Mouse (Mus musculus) liver, embryonic 11.5 days (tissue): ENCODE results near the gene Ahcyl2. TPM values are rescaled to one million over a fixed set of nuclear protein-coding genes. Genes with fewer than 3 reads are reported as not detected.

Source experiments
- ATAC-seq: fragments of 200-750 bp; cut with Nextera tagmentation; replicated peaks from 2 replicates; pipeline ENCODE4 v1.8.0; 2017; ENCODE audit warnings: moderate number of reproducible peaks, mild to moderate bottlenecking, moderate TSS enrichment, moderate library complexity; ENCODE audit not compliant: low FRiP score
- DNase-seq: peaks from one replicate; pipeline ENCODE4 v3.0.0-alpha.2; 2017; ENCODE audit warnings: low spot score
- H3K27ac ChIP-seq: fragments of 300-500 bp; sonication (generic); 2 replicates; pipeline ENCODE4 v1.5.1; 2014; ENCODE audit warnings: mild to moderate bottlenecking, low read depth, low read length, control low read depth
- H3K27me3 ChIP-seq: fragments of 300-500 bp; sonication (generic); replicated peaks from 2 replicates; pipeline ENCODE4 v1.6.1; 2014; ENCODE audit warnings: low read length, mixed read lengths; ENCODE audit not compliant: control insufficient read depth, insufficient read depth
- H3K36me3 ChIP-seq: fragments of 300-500 bp; sonication (generic); 2 replicates; pipeline ENCODE4 v1.6.1; 2014; ENCODE audit warnings: mild to moderate bottlenecking, low read length, moderate library complexity, mixed read lengths; ENCODE audit not compliant: control insufficient read depth, insufficient read depth
- H3K4me1 ChIP-seq: fragments of 300-500 bp; sonication (generic); replicated peaks from 2 replicates; pipeline ENCODE4 v1.6.1; 2014; ENCODE audit warnings: low read length, mixed read lengths; ENCODE audit not compliant: control insufficient read depth, insufficient read depth
- H3K4me2 ChIP-seq: fragments of 300-500 bp; sonication (generic); 2 replicates; pipeline ENCODE4 v1.6.1; 2014; ENCODE audit warnings: mild to moderate bottlenecking, control low read depth, moderate library complexity
- H3K4me3 ChIP-seq: fragments of 300-500 bp; sonication (generic); 2 replicates; pipeline ENCODE4 v1.5.1; 2014; ENCODE audit warnings: low read depth, low read length, control low read depth
- H3K9ac ChIP-seq: fragments of 300-500 bp; sonication (generic); 2 replicates; pipeline ENCODE4 v1.6.1; 2014; ENCODE audit warnings: low read depth, low read length, control low read depth
- H3K9me3 ChIP-seq: fragments of 300-500 bp; sonication (generic); 2 replicates; pipeline ENCODE4 v1.6.1; 2016; ENCODE audit warnings: low read length, inconsistent platforms, mixed read lengths; ENCODE audit not compliant: control insufficient read depth
- WGBS: fragments of 180-500 bp; shearing (Covaris S2); extraction: QIAGEN DNeasy Blood & Tissue Kit; methylation state at CpG from one replicate; pipeline ENCODE4 v1.1.7; 2014; 5-methylcytosine and 5-hydroxymethylcytosine counted together
- polyA plus RNA-seq: library from polyadenylated mRNA; unstranded; fragments of >200 nt; fragmentation: Nextera tagmentation; extraction: Ambion mirVana; gene quantifications from 2 replicates; pipeline ENCODE4 v1.2.1, GENCODE M21; 2014

The Ahcyl2 gene
- polyA plus RNA-seq, 1 experiment from 2014 or later, result 12.0 TPM

DNA sequence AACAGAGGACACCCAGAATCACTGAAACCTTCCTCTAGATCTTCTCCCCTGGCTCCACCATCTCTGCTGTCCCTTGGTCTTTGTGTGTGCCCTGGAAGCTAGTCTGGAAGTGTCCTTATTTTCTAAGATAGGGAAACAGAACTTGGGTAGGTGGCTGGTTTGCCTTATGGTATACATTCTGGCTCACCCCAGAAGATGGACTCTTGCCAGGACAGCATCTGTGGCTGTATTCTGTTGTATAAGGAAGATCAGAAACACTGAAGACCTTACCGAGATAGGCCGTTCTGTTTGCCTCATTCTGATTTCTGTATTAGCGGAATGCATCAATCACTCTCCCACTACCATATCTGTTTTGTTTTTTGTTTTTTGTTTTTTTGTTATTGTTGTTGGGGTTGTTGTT is 142.8 kb downstream of the Ahcyl2 start:
- H3K27ac ChIP-seq, result no peak overlapping the region
- WGBS, result 88% methylated on average over 3 of the region's 3 CpGs
- DNase-seq (no peak), ATAC-seq (no peak)
- H3K27me3 ChIP-seq, result peaks cover 3% of the 10 kb centered on the region
- H3K4me3 ChIP-seq, result no peak overlapping the region
- peaks cover 4% of the 10 kb centered on the region; the same call in 1 of the 2 replicates for H3K36me3 ChIP-seq
- H3K4me1 ChIP-seq, result no peaks in the 10 kb centered on the region
- no peak overlapping the region for H3K4me2 ChIP-seq
- no peaks in the 10 kb centered on the region for H3K9me3 ChIP-seq
- no peak overlapping the region for H3K9ac ChIP-seq

GRCm38 (mm10) chr6:29913673-29914072 is 145.9 kb downstream of the Ahcyl2 start:
- Histone ChIP-seq H3K27me3 (peaks cover 13% of the 10 kb centered on the region), H3K9me3 (no peaks in the 10 kb centered on the region)
- WGBS, result 31% methylated on average over 1 of the region's 1 CpGs

DNA sequence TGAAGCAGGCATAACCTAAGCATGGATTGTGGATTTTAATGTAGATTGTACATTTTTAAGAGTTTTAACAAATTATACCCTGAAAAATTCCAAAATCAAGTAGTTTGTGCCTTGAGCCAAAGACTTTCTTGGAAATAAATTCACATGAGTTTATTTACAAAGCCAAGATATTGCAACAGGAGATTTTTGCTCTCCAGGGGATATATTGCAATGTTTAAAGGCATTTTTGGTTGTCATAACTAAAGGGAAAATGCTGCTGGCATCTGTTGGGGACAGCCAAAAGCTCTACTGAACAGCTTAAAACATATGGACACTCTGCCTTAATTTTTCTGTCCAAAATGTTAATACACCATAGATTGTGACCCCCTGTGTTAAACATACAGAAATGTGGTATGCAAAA is 146.3 kb downstream of the Ahcyl2 start:
- ATAC-seq (no peak), DNase-seq (no peak)
- H3K27ac ChIP-seq, result no peak overlapping the region
- no peak overlapping the region for H3K9ac ChIP-seq
- H3K4me2 ChIP-seq, result no peak overlapping the region
- H3K36me3 ChIP-seq, result peaks cover 2% of the 10 kb centered on the region; the same call in 1 of the 2 replicates
- no peaks in the 10 kb centered on the region for H3K9me3 ChIP-seq
- peaks cover 18% of the 10 kb centered on the region for H3K27me3 ChIP-seq
- H3K4me3 ChIP-seq, result no peak overlapping the region
- H3K4me1 ChIP-seq, result 0 out of 2 replicates have a peak, but pooled peaks cover 4% of the 10 kb centered on the region

More at GRCm38 (mm10) chr6:29913673-29914072, 145.9 kb downstream of the Ahcyl2 start:
- H3K4me1 ChIP-seq, result 0 out of 2 replicates have a peak, but pooled peaks cover 4% of the 10 kb centered on the region
- no peak for DNase-seq
- H3K4me2 ChIP-seq, result no peak overlapping the region
- no peak overlapping the region for H3K9ac ChIP-seq
- ATAC-seq, result no peak
- no peak overlapping the region for H3K27ac ChIP-seq
- no peak overlapping the region for H3K4me3 ChIP-seq
- peaks cover 4% of the 10 kb centered on the region; the same call in 1 of the 2 replicates for H3K36me3 ChIP-seq

GRCm38 (mm10) chr6:29915836-29916235 is 148.0 kb downstream of the Ahcyl2 start:
- no peaks in the 10 kb centered on the region for H3K36me3 ChIP-seq
- no peak for ATAC-seq
- no peak overlapping the region for H3K9ac ChIP-seq
- H3K4me1 ChIP-seq, result 0 out of 2 replicates have a peak, but pooled peaks cover 4% of the 10 kb centered on the region
- DNase-seq, result no peak
- no peak overlapping the region; the same call in 1 of the 2 replicates for H3K4me3 ChIP-seq
- H3K4me2 ChIP-seq, result peak overlapping the region; percentile 100
- no peak overlapping the region for H3K27ac ChIP-seq
- H3K9me3 ChIP-seq, result no peaks in the 10 kb centered on the region
- WGBS, result 41% methylated on average over 9 of the region's 9 CpGs
- H3K27me3 ChIP-seq, result peaks cover 21% of the 10 kb centered on the region

- WGBS, result under 1% methylated on average over 67 of the region's 67 CpGs
- 0 out of 2 replicates have a peak, but pooled peaks cover 4% of the 10 kb centered on the region for H3K4me1 ChIP-seq
- peak; percentile 98 for DNase-seq
- H3K9me3 ChIP-seq, result no peaks in the 10 kb centered on the region
- peak within 1 kb of the TSS; percentile 100 for H3K4me2 ChIP-seq
- peak; percentile 99 for ATAC-seq
- no peaks in the 10 kb centered on the region for H3K36me3 ChIP-seq
- no peak within 1 kb of the TSS for H3K27ac ChIP-seq
- H3K4me3 ChIP-seq, result peak within 1 kb of the TSS; percentile 76
- peak within 1 kb of the TSS; percentile 68 for H3K9ac ChIP-seq
- H3K27me3 ChIP-seq, result peaks cover 21% of the 10 kb centered on the region
These were observed 148.9 kb downstream of the Ahcyl2 start, which contains the start of gene Strip2 for GRCm38 (mm10) chr6:29916530-29917382. Gene Strip2 (plus strand): TSS chr6:29917012.

DNA sequence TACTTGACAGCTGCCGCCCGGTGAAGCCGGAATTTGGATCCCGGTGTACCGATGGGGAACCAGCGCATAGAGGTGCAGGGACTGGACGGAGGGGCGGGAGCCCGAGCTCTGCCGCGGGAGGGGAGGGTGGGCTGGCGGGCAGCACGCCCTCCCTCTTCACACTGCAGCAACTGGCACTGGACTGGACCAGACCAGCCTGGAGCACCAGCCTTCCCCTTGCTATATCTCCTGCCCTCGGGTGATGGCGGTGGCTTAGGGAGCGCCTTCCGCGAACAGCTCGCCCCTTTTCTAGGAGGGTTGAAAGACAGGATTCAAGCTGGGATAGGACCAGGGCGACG is 149.5 kb downstream of the Ahcyl2 start:
- Histone ChIP-seq H3K27ac (no peak overlapping the region), H3K4me2 (peak overlapping the region; percentile 100), H3K36me3 (no peaks in the 10 kb centered on the region), H3K9me3 (no peaks in the 10 kb centered on the region), H3K4me1 (0 out of 2 replicates have a peak, but pooled peaks cover 4% of the 10 kb centered on the region), H3K9ac (peak overlapping the region; percentile 68), H3K4me3 (peak overlapping the region; percentile 76), H3K27me3 (peaks cover 21% of the 10 kb centered on the region)
- DNase-seq, result no peak
- WGBS, result under 1% methylated on average over 21 of the region's 21 CpGs
- peak; percentile 56 for ATAC-seq

DNA sequence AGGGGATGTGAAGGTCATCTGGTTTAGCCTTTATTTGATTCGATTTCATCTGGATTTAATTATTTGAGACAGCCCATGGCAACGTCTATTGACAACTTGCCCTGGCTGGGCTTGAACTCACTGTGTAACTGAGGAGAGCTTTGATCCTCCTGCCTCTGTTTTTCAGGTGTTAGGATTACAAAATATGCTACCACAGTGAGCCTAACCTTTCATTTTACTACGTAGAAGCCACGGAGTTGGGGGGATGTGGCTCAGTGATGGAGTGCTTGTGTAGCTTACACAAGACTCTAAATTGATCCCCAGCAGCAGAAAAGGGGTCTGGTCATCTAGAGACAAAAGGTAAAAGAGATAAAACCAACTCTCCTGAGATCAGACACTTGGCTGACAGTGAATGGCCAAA is 150.1 kb downstream of the Ahcyl2 start:
- H3K27ac ChIP-seq, result no peak overlapping the region
- DNase-seq (no peak), ATAC-seq (no peak)
- H3K4me2 ChIP-seq, result peak overlapping the region; percentile 100
- no peaks in the 10 kb centered on the region for H3K36me3 ChIP-seq
- 45% methylated on average over 4 of the region's 4 CpGs for WGBS
- H3K4me3 ChIP-seq, result peak overlapping the region; percentile 76; the same call in 1 of the 2 replicates
- no peak overlapping the region for H3K9ac ChIP-seq
- H3K27me3 ChIP-seq, result peaks cover 21% of the 10 kb centered on the region
- H3K9me3 ChIP-seq, result no peaks in the 10 kb centered on the region
- 0 out of 2 replicates have a peak, but pooled peaks cover 4% of the 10 kb centered on the region for H3K4me1 ChIP-seq

GRCm38 (mm10) chr6:29923501-29923900 is 155.7 kb downstream of the Ahcyl2 start:
- Histone ChIP-seq H3K36me3 (no peaks in the 10 kb centered on the region), H3K27me3 (peaks cover 7% of the 10 kb centered on the region), H3K9ac (no peak overlapping the region), H3K27ac (no peak overlapping the region), H3K4me3 (no peak overlapping the region), H3K4me1 (no peaks in the 10 kb centered on the region; the same call in 1 of the 2 replicates), H3K4me2 (no peak overlapping the region), H3K9me3 (no peaks in the 10 kb centered on the region)
- DNase-seq (no peak), ATAC-seq (peak; percentile 43; the same call in 1 of the 2 replicates)
- WGBS, result 62% methylated on average over 4 of the region's 4 CpGs
